Mouse (Mus musculus): Measurements from ENCODE around the gene Vps26c. TPM values are rescaled to one million over a fixed set of nuclear protein-coding genes. Genes with fewer than 3 reads are reported as not detected.
A peak's percentile ranks its signal among the peaks of the same experiment; 100 is the strongest.
"Not testable (repeated sequence)": the region's sequence is repeated elsewhere in the genome, so short reads cannot be mapped to it uniquely, and the experiment has no call there.

Vps26c gene
- polyA plus RNA-seq, 1 experiment from 2014 or later = 53.5 TPM

DNA sequence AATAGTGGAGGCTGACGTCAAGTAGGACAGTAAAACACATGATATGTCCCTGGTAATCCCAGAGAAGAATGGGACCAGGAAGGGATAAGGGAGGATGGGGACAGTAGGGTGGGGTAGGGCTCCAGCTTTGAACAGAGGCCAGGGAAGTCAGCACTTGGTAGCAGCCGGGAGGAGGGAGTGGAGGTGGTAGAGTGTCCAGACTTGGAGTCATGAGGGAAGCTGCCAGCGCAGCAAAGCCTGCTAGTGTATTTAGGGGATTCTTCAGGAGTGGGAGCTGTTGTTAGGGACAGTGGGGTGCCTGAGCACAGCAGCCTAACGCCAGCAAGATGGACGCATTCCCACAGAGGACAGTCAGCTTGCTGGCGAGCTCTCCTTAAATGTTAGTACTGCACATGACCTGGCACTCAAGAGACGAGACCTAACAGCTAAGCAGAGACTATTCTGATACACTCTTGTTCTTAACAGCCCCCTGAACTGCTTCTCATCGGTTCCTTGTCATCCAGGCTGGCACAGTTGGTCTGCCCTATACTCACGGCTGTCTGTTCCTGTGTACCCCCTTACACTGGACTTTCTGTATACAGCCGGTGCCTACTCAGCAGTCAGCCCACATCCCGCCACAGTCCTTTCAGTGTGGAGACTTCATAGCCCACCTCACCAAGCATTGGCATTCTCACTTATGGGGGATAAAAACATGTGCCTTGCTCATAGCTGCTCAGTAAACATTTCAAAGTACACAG lies 53.4 kb downstream of the Vps26c start:
- Histone ChIP-seq H3K9me3 (no peaks in the 10 kb centered on the region), H3K4me2 (no peak overlapping the region), H3K36me3 (peaks cover 49% of the 10 kb centered on the region), H3K27me3 (no peaks in the 10 kb centered on the region), H3K27ac (no peak overlapping the region), H3K9ac (no peak overlapping the region), H3K4me3 (no peak overlapping the region), H3K4me1 (0 out of 2 replicates have a peak, but pooled peaks cover 4% of the 10 kb centered on the region)
- no peak for ATAC-seq (ENCODE audit: insufficient number of reproducible peaks, insufficient read depth, low FRiP score, low TSS enrichment, low read depth)
- WGBS = 89% methylated on average over 11 of the region's 11 CpGs

- Histone ChIP-seq H3K4me2 (no peak overlapping the region), H3K36me3 (peaks cover 55% of the 10 kb centered on the region), H3K27ac (no peak overlapping the region), H3K4me3 (no peak overlapping the region), H3K27me3 (no peaks in the 10 kb centered on the region), H3K9me3 (no peaks in the 10 kb centered on the region), H3K4me1 (0 out of 2 replicates have a peak, but pooled peaks cover 4% of the 10 kb centered on the region), H3K9ac (no peak overlapping the region)
- 60% methylated on average over 8 of the region's 8 CpGs for WGBS
- 0 out of 2 replicates have a peak, but pooled peaks have one; percentile 32 for ATAC-seq (ENCODE audit: insufficient number of reproducible peaks, insufficient read depth, low FRiP score, low TSS enrichment, low read depth)
Observed at GRCm38 (mm10) chr16:94472515-94472951, 54.1 kb downstream of the Vps26c start.

GRCm38 (mm10) chr16:94468391-94468790 lies 58.2 kb downstream of the Vps26c start:
- H3K9me3 ChIP-seq = no peaks in the 10 kb centered on the region
- no peak overlapping the region for H3K4me2 ChIP-seq
- H3K36me3 ChIP-seq = peaks cover 88% of the 10 kb centered on the region
- WGBS = 90% methylated on average over 2 of the region's 2 CpGs
- ATAC-seq (ENCODE audit: insufficient number of reproducible peaks, insufficient read depth, low FRiP score, low TSS enrichment, low read depth) = no peak
- H3K4me3 ChIP-seq = no peak overlapping the region
- H3K27ac ChIP-seq = no peak overlapping the region
- H3K4me1 ChIP-seq = no peaks in the 10 kb centered on the region
- no peak overlapping the region for H3K9ac ChIP-seq
- H3K27me3 ChIP-seq = no peaks in the 10 kb centered on the region

DNA sequence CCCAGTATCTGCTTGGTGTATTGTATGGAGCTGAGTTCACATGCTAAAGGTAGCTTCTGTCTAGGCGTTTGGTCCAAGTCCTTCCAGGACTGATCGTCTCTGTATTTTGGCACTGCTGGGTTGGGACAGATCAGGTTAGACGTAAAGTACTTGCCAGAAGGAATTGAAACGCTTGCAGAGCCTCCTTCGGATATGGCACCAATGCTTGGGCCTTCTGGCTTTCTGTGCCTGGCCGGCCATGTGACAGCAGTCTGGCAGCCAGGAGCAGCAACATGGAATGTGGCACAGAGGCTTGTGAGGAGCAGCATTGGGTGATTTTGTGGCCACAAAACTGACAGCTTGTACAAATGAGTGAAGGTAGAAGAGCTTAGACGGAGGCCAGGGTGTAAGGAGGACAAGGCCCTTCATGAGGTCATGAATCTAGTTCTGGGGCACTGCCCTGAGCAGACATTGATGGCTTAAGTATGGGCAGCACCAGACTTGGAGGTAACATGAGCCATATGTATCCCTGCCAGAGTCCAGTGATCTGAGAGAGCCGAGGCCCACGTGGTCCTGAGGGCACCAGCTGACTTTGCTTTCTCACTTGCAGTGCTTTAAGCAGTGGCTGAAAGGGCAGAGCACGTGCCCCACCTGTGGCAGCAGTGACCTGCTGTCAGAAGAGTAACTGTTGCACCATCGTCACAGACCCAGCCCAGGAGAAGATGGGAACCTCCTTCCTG lies 59.1 kb downstream of the Vps26c start:
- no peaks in the 10 kb centered on the region for H3K4me1 ChIP-seq
- H3K4me3 ChIP-seq = no peak overlapping the region
- no peak overlapping the region for H3K27ac ChIP-seq
- 81% methylated on average over 11 of the region's 11 CpGs for WGBS
- no peak overlapping the region for H3K4me2 ChIP-seq
- no peak for ATAC-seq (ENCODE audit: insufficient number of reproducible peaks, insufficient read depth, low FRiP score, low TSS enrichment, low read depth)
- peaks cover 88% of the 10 kb centered on the region for H3K36me3 ChIP-seq
- H3K9me3 ChIP-seq = no peaks in the 10 kb centered on the region
- no peak overlapping the region for H3K9ac ChIP-seq
- H3K27me3 ChIP-seq = no peaks in the 10 kb centered on the region

GRCm38 (mm10) chr16:94466317-94466716 lies 60.3 kb downstream of the Vps26c start:
- H3K27me3 ChIP-seq; H3K4me1 ChIP-seq; H3K9me3 ChIP-seq; ATAC-seq (ENCODE audit: insufficient number of reproducible peaks, insufficient read depth, low FRiP score, low TSS enrichment, low read depth); H3K4me2 ChIP-seq; H3K4me3 ChIP-seq; H3K27ac ChIP-seq; H3K9ac ChIP-seq: not testable (repeated sequence)
- 96% methylated on average over 7 of the region's 7 CpGs for WGBS
- H3K36me3 ChIP-seq = peaks cover 94% of the 10 kb centered on the region

DNA sequence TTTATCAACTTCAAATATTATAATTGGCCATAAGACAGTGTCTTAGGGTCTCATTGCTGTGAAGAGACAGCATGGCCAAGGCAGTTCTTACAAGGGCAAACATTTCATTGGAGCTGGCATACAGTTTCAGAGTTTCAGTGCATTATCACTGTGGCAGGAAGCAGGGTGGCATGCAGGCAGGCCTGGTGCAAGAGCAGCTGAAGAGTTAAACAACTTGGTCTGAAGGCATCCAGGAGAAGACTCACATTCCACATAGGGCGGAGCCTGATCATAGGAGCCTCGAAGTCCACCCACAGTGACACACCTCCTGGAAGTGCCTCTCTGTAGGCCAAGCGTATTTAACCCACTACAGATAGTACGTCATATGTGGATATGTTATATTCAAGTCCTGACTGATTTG lies 60.7 kb downstream of the Vps26c start:
- Histone ChIP-seq H3K27ac (no peak overlapping the region), H3K9me3 (no peaks in the 10 kb centered on the region), H3K4me2 (no peak overlapping the region), H3K4me1 (no peaks in the 10 kb centered on the region), H3K4me3 (no peak overlapping the region), H3K9ac (no peak overlapping the region), H3K27me3 (no peaks in the 10 kb centered on the region), H3K36me3 (peaks cover 97% of the 10 kb centered on the region)
- 82% methylated on average over 4 of the region's 4 CpGs for WGBS
- no peak for ATAC-seq (ENCODE audit: insufficient number of reproducible peaks, insufficient read depth, low FRiP score, low TSS enrichment, low read depth)

DNA sequence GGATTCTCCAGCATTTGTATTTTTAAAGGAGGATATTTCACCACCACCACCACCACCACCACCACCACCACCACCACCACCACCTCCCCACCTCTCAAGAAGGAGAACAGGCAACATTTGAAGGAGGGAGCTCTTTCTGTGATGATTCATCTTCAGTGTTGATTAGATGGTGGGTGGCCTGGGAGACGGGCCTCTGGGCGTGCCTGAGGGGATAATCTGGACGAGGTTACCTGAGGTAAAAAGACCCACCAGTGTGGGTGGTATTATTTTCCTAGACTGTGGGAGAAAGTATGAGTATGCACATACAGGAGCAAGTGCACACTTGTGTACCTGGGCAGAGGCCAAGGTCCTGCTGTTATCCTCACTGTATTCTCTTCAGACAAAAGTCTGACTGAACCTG lies 62.6 kb downstream of the Vps26c start:
- Histone ChIP-seq H3K4me3 (no peak overlapping the region), H3K4me1 (no peaks in the 10 kb centered on the region), H3K27ac (no peak overlapping the region), H3K4me2 (no peak overlapping the region), H3K9me3 (no peaks in the 10 kb centered on the region), H3K9ac (no peak overlapping the region), H3K36me3 (peaks cover 98% of the 10 kb centered on the region), H3K27me3 (no peaks in the 10 kb centered on the region)
- WGBS = 89% methylated on average over 3 of the region's 3 CpGs
- no peak for ATAC-seq (ENCODE audit: insufficient number of reproducible peaks, insufficient read depth, low FRiP score, low TSS enrichment, low read depth)

GRCm38 (mm10) chr16:94454146-94454545 lies 72.5 kb downstream of the Vps26c start:
- Histone ChIP-seq H3K36me3 (peaks cover 92% of the 10 kb centered on the region), H3K27ac (no peak overlapping the region), H3K27me3 (no peaks in the 10 kb centered on the region), H3K4me2 (no peak overlapping the region), H3K9ac (no peak overlapping the region), H3K4me1 (no peaks in the 10 kb centered on the region), H3K9me3 (no peaks in the 10 kb centered on the region), H3K4me3 (no peak overlapping the region)
- no peak for ATAC-seq (ENCODE audit: insufficient number of reproducible peaks, insufficient read depth, low FRiP score, low TSS enrichment, low read depth)
- WGBS = 61% methylated on average over 4 of the region's 4 CpGs

GRCm38 (mm10) chr16:94452768-94453167 lies 73.9 kb downstream of the Vps26c start:
- H3K9me3 ChIP-seq = no peaks in the 10 kb centered on the region
- H3K4me2 ChIP-seq = no peak overlapping the region
- H3K36me3 ChIP-seq = peaks cover 92% of the 10 kb centered on the region
- no peak overlapping the region for H3K27ac ChIP-seq
- H3K4me3 ChIP-seq = no peak overlapping the region
- no peaks in the 10 kb centered on the region for H3K4me1 ChIP-seq
- no peak for ATAC-seq (ENCODE audit: insufficient number of reproducible peaks, insufficient read depth, low FRiP score, low TSS enrichment, low read depth)
- no peak overlapping the region for H3K9ac ChIP-seq
- 83% methylated on average over 4 of the region's 4 CpGs for WGBS
- no peaks in the 10 kb centered on the region for H3K27me3 ChIP-seq

- Histone ChIP-seq H3K9ac (no peak overlapping the region), H3K4me2 (no peak overlapping the region), H3K9me3 (no peaks in the 10 kb centered on the region), H3K27ac (no peak overlapping the region), H3K4me1 (no peaks in the 10 kb centered on the region), H3K36me3 (peaks cover 90% of the 10 kb centered on the region), H3K4me3 (no peak overlapping the region), H3K27me3 (no peaks in the 10 kb centered on the region)
- WGBS = 90% methylated on average over 11 of the region's 11 CpGs
- ATAC-seq (ENCODE audit: insufficient number of reproducible peaks, insufficient read depth, low FRiP score, low TSS enrichment, low read depth) = no peak
Observed at GRCm38 (mm10) chr16:94451545-94452488, 74.8 kb downstream of the Vps26c start.

- no peak overlapping the region for H3K27ac ChIP-seq
- no peaks in the 10 kb centered on the region for H3K9me3 ChIP-seq
- no peak overlapping the region for H3K4me2 ChIP-seq
- H3K4me1 ChIP-seq = no peaks in the 10 kb centered on the region
- ATAC-seq (ENCODE audit: insufficient number of reproducible peaks, insufficient read depth, low FRiP score, low TSS enrichment, low read depth) = no peak
- H3K27me3 ChIP-seq = no peaks in the 10 kb centered on the region
- H3K36me3 ChIP-seq = peaks cover 82% of the 10 kb centered on the region
- no peak overlapping the region for H3K9ac ChIP-seq
- WGBS = 91% methylated on average over 7 of the region's 7 CpGs
- no peak overlapping the region for H3K4me3 ChIP-seq
Observed at GRCm38 (mm10) chr16:94449632-94450031, 77.0 kb downstream of the Vps26c start.

All from embryonic facial prominence, embryonic 13.5 days (tissue).